Mouse (Mus musculus): ENCODE data around the gene Serpinf1. TPM values are rescaled to one million over a fixed set of nuclear protein-coding genes. Genes with fewer than 3 reads are reported as not detected.
A peak's percentile ranks its signal among the peaks of the same experiment; 100 is the strongest.

The Serpinf1 gene
- polyA plus RNA-seq, 1 experiment from 2014 or later, result 72.8 TPM

DNA sequence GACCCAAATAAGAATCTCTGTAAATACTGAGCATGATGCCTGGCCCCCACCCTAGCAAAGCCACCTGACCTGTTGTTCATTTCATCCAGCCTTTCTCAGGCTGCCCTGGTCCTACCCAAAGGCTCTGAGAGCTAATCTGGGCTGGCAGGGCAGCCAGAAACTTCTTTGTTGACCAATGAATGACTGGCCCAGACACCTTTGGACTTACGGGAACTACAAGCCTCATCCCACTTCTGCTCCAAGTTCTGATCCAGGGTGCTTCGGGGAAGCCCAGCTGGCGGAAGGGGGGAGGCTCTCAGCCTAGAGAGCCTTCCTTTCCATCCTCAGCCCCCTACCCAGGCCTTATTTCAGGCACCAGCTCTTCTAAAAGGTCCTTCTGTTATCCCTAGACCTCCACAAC, 16.3 kb upstream of the Serpinf1 start:
- no peak for ATAC-seq (ENCODE audit: insufficient read depth, low FRiP score)
- 82% methylated on average over 3 of the region's 3 CpGs for WGBS
- peak overlapping the region; percentile 7; the same call in 1 of the 2 replicates for H3K4me2 ChIP-seq (ENCODE audit: low read depth, low read length)

DNA sequence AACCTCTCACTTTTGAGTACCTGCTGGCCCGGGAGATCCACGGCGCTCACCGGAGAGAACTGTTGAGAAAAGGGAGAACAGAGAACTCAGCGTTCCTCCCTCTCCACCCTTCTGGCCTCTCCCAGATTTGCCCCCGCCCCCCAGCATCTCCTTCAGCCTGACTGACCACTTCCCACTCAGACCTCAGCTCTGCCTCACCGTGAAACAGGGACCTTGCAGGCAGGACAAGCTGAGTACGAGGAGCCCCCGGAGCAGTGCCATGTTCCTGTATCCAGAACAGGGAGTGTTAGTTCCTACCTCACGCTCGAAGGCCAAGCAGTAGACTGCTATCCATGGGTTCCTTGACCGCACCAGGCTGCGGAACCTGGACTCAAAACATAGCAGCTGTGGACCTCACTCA, 15.7 kb upstream of the Serpinf1 start:
- no peak overlapping the region for H3K27ac ChIP-seq (ENCODE audit: low read length)
- H3K9ac ChIP-seq (ENCODE audit: low read length), result no peak overlapping the region
- 74% methylated on average over 13 of the region's 13 CpGs for WGBS
- no peaks in the 10 kb centered on the region; the same call in 1 of the 2 replicates for H3K36me3 ChIP-seq (ENCODE audit: control insufficient read depth, insufficient read depth, low read length)
- no peaks in the 10 kb centered on the region for H3K9me3 ChIP-seq (replicated peaks; ENCODE audit: control insufficient read depth, low read length)
- no peak for ATAC-seq (ENCODE audit: insufficient read depth, low FRiP score)
- no peak overlapping the region for H3K4me3 ChIP-seq (replicated peaks; ENCODE audit: low read length)
- no peaks in the 10 kb centered on the region for H3K4me1 ChIP-seq (ENCODE audit: control insufficient read depth, insufficient read depth, low read length)
- H3K4me2 ChIP-seq (ENCODE audit: low read depth, low read length), result peak overlapping the region; percentile 7; the same call in 1 of the 2 replicates
- no peaks in the 10 kb centered on the region for H3K27me3 ChIP-seq (ENCODE audit: control insufficient read depth, insufficient read depth, low read length)

More for the DNA sequence above, 16.3 kb upstream of the Serpinf1 start:
- H3K9me3 ChIP-seq (replicated peaks; ENCODE audit: control insufficient read depth, low read length), result no peaks in the 10 kb centered on the region
- no peaks in the 10 kb centered on the region for H3K27me3 ChIP-seq (ENCODE audit: control insufficient read depth, insufficient read depth, low read length)
- H3K4me1 ChIP-seq (ENCODE audit: control insufficient read depth, insufficient read depth, low read length), result no peaks in the 10 kb centered on the region
- H3K9ac ChIP-seq (ENCODE audit: low read length), result no peak overlapping the region
- H3K36me3 ChIP-seq (ENCODE audit: control insufficient read depth, insufficient read depth, low read length), result no peaks in the 10 kb centered on the region; the same call in 1 of the 2 replicates
- peak overlapping the region; percentile 60 for H3K27ac ChIP-seq (ENCODE audit: low read length)
- no peak overlapping the region for H3K4me3 ChIP-seq (replicated peaks; ENCODE audit: low read length)

DNA sequence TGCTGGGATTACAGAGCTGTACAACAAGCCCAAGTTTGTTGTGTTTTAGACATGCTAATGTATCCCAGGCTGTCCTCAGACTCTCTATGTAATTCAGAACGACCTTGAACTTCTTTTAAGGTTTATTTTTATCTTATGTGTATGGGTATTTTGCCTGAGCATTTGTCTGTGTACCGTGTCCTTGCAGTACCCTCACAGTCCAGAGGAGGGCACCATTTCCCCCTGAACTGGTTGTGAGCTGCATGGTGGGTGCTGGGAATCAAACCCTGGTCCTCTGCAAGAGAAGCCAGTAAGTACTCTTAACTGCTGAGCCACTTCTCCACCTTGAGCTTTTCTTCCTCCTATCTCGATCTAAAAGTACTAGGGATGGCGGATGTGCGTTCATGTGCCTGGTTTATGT, 11.6 kb upstream of the Serpinf1 start:
- Histone ChIP-seq H3K36me3 (ENCODE audit: control insufficient read depth, insufficient read depth, low read length) (no peaks in the 10 kb centered on the region), H3K4me1 (ENCODE audit: control insufficient read depth, insufficient read depth, low read length) (no peaks in the 10 kb centered on the region), H3K4me2 (ENCODE audit: low read depth, low read length) (no peak overlapping the region), H3K27me3 (ENCODE audit: control insufficient read depth, insufficient read depth, low read length) (no peaks in the 10 kb centered on the region), H3K4me3 (replicated peaks; ENCODE audit: low read length) (no peak overlapping the region), H3K9me3 (replicated peaks; ENCODE audit: control insufficient read depth, low read length) (no peaks in the 10 kb centered on the region), H3K9ac (ENCODE audit: low read length) (no peak overlapping the region), H3K27ac (ENCODE audit: low read length) (no peak overlapping the region)
- 82% methylated on average over 5 of the region's 5 CpGs for WGBS
- ATAC-seq (ENCODE audit: insufficient read depth, low FRiP score), result no peak

DNA sequence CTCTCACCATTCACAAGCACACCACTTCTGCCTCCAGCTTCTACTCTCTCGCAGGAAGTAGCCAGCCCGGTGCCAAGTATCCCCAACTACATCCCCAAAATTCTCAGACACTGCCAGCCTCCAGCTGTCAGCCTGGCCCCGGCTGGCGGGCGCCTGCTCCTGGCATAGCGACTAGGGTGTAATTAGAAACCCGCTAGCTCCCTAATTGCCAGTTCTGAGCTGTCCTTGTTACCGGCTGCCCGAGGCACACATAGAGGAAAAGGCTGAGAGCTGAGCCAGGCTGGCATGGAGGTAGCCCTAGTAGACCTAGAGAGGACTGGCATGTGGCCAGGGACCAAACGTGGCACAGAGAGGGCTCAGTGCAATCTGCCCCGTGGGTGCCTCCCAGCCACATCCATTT, 8.8 kb upstream of the Serpinf1 start:
- Histone ChIP-seq H3K9ac (ENCODE audit: low read length) (no peak overlapping the region), H3K27ac (ENCODE audit: low read length) (no peak overlapping the region), H3K4me2 (ENCODE audit: low read depth, low read length) (no peak overlapping the region), H3K27me3 (ENCODE audit: control insufficient read depth, insufficient read depth, low read length) (no peaks in the 10 kb centered on the region), H3K36me3 (ENCODE audit: control insufficient read depth, insufficient read depth, low read length) (no peaks in the 10 kb centered on the region), H3K9me3 (replicated peaks; ENCODE audit: control insufficient read depth, low read length) (no peaks in the 10 kb centered on the region), H3K4me1 (ENCODE audit: control insufficient read depth, insufficient read depth, low read length) (no peaks in the 10 kb centered on the region), H3K4me3 (replicated peaks; ENCODE audit: low read length) (no peak overlapping the region)
- ATAC-seq (ENCODE audit: insufficient read depth, low FRiP score), result no peak
- 79% methylated on average over 11 of the region's 11 CpGs for WGBS

DNA sequence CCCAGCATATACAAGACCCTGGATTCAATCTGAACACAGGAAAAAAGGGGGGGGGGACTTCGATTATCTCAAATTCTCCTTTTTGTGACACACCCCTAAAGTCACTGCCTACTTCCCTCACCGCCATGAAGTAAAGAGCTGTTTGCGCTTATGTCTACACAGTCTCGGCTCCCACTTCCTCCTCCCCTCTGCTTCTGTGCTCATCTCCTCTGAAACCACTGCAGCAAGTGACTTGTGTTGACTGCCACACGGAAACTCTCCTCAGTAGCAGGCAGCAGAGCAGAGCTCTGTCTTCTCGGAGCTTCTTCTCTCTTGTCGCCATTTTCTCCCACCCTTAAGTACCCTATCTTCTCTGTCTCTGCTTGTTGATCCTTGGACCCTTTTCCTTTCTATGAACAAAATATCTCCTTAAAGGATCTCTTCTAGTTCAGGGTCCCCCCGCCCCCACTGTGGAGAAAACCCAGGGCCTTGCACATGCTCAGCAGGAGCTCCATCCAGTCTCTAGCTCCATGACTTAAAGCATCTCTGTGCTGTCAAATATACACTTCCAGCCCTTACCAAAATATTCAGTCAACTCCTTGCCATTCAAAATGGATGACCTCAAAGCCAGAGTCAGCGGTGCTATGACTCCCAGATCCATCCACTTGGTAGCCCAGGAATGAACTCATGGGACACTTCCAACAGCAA, 6.7 kb upstream of the Serpinf1 start:
- H3K36me3 ChIP-seq (ENCODE audit: control insufficient read depth, insufficient read depth, low read length), result no peaks in the 10 kb centered on the region
- no peaks in the 10 kb centered on the region for H3K9me3 ChIP-seq (replicated peaks; ENCODE audit: control insufficient read depth, low read length)
- no peak overlapping the region for H3K4me3 ChIP-seq (replicated peaks; ENCODE audit: low read length)
- no peak overlapping the region for H3K9ac ChIP-seq (ENCODE audit: low read length)
- no peak for ATAC-seq (ENCODE audit: insufficient read depth, low FRiP score)
- no peak overlapping the region for H3K4me2 ChIP-seq (ENCODE audit: low read depth, low read length)
- 78% methylated on average over 9 of the region's 9 CpGs for WGBS
- H3K4me1 ChIP-seq (ENCODE audit: control insufficient read depth, insufficient read depth, low read length), result no peaks in the 10 kb centered on the region
- no peak overlapping the region for H3K27ac ChIP-seq (ENCODE audit: low read length)
- H3K27me3 ChIP-seq (ENCODE audit: control insufficient read depth, insufficient read depth, low read length), result no peaks in the 10 kb centered on the region

DNA sequence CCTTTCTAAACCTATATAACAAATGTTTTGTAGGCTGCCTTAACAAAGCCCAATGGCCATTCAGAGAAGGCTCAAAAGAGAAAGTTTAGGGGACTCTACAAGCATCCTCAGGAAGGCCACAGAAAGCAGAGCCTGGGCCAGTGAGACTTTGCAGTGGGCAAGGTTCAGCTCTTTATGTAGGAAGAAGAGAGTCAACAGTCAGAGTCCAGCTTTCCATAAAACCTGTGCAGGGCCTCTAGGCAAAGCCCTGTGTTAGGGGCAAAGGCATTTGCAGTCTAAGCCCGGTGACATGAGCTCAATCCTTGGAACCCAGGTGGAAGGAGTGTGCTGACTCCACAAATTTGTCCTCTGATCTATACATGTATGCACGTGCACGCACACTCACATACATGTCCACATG, 2.0 kb upstream of the Serpinf1 start:
- no peak for ATAC-seq (ENCODE audit: insufficient read depth, low FRiP score)
- whole genome bisulfite sequencing, result 86% methylated on average over 3 of the region's 3 CpGs
- Histone ChIP-seq H3K4me1 (ENCODE audit: control insufficient read depth, insufficient read depth, low read length) (peaks cover 5% of the 10 kb centered on the region; the same call in 1 of the 2 replicates), H3K36me3 (ENCODE audit: control insufficient read depth, insufficient read depth, low read length) (no peaks in the 10 kb centered on the region), H3K4me2 (ENCODE audit: low read depth, low read length) (no peak overlapping the region), H3K27ac (ENCODE audit: low read length) (no peak overlapping the region), H3K4me3 (replicated peaks; ENCODE audit: low read length) (no peak overlapping the region), H3K9ac (ENCODE audit: low read length) (no peak overlapping the region), H3K9me3 (replicated peaks; ENCODE audit: control insufficient read depth, low read length) (no peaks in the 10 kb centered on the region), H3K27me3 (ENCODE audit: control insufficient read depth, insufficient read depth, low read length) (no peaks in the 10 kb centered on the region)

DNA sequence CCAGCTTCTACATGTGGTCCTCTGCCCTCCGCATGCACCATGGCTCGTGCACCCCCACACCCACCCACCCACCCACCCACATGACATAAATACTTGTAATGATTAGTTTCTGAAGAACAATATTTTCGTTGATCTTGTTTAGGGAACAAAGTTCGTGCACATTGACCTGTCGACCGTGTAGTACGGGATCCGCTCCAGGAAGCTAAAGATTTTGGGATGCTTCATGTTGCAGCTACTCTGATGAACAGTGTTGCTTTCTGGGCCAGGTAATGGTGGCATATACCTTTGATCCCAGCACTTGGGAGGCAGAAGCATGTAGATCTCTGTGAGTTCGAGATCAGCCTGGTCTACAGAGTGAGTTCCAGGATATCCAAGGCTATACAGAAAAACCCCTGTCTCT, 1.5 kb upstream of the Serpinf1 start:
- Histone ChIP-seq H3K36me3 (ENCODE audit: control insufficient read depth, insufficient read depth, low read length) (no peaks in the 10 kb centered on the region), H3K9ac (ENCODE audit: low read length) (no peak overlapping the region), H3K27ac (ENCODE audit: low read length) (no peak overlapping the region), H3K9me3 (replicated peaks; ENCODE audit: control insufficient read depth, low read length) (no peaks in the 10 kb centered on the region), H3K4me1 (ENCODE audit: control insufficient read depth, insufficient read depth, low read length) (peaks cover 5% of the 10 kb centered on the region; the same call in 1 of the 2 replicates), H3K4me2 (ENCODE audit: low read depth, low read length) (no peak overlapping the region), H3K4me3 (replicated peaks; ENCODE audit: low read length) (no peak overlapping the region), H3K27me3 (ENCODE audit: control insufficient read depth, insufficient read depth, low read length) (no peaks in the 10 kb centered on the region)
- ATAC-seq (ENCODE audit: insufficient read depth, low FRiP score), result no peak
- WGBS, result 83% methylated on average over 9 of the region's 9 CpGs

DNA sequence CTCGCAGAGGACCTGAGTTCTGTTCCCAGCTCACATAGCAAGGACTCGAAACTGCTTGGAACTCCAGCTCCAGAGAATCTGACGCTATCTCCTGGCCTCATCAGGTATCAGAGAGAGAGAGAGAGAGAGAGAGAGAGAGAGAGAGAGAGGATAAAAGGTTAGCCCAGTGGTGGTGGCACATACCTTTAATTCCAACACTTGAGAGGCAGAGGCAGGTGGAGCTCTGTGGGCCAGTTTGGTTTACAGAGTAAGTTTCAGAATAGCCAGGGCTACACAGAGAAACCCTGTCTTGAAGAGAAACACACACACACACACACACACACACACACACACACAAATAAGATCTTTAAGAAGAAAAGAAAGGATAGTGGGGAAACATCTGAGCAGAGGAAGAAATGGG, 590 bp upstream of the Serpinf1 start:
- Histone ChIP-seq H3K36me3 (ENCODE audit: control insufficient read depth, insufficient read depth, low read length) (no peaks in the 10 kb centered on the region), H3K4me1 (ENCODE audit: control insufficient read depth, insufficient read depth, low read length) (peaks cover 5% of the 10 kb centered on the region; the same call in 1 of the 2 replicates), H3K4me2 (ENCODE audit: low read depth, low read length) (no peak overlapping the region), H3K9me3 (replicated peaks; ENCODE audit: control insufficient read depth, low read length) (no peaks in the 10 kb centered on the region), H3K27ac (ENCODE audit: low read length) (no peak overlapping the region), H3K27me3 (ENCODE audit: control insufficient read depth, insufficient read depth, low read length) (no peaks in the 10 kb centered on the region), H3K9ac (ENCODE audit: low read length) (no peak overlapping the region), H3K4me3 (replicated peaks; ENCODE audit: low read length) (no peak overlapping the region)
- ATAC-seq (ENCODE audit: insufficient read depth, low FRiP score), result no peak
- 94% methylated on average over 3 of the region's 3 CpGs for WGBS

DNA sequence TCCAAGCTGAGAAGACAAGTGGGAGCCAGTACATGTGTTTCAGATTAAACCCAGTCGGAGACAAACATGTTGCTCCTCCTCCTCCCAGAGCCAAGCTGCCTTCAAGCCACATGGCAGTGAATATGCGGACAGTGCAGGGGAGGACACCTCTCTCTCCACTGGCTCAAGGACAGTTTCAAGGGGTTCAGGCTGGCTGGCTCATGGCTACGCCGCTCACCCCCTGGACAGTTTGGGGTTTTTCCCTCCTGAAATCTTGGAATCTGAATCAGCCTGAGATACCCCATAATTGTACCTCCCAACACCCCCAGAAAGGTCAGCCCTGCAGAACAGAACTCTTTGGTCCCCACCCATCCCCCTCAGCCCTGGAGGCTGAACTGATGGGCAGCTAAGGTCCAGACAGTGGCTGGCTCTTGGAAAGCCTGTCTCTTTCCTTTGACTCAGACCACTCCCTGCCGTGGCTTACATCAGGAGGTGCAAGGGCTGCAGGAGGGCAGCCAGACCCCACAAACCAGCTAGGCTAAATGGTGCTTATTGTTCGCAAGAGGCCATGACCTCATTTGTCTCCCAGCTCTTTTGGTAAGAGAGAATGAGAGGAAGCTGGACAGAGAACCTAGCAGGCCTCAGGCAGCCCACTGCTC, 1.0 kb downstream of the Serpinf1 start:
- Histone ChIP-seq H3K36me3 (ENCODE audit: control insufficient read depth, insufficient read depth, low read length) (no peaks in the 10 kb centered on the region), H3K9me3 (replicated peaks; ENCODE audit: control insufficient read depth, low read length) (no peaks in the 10 kb centered on the region), H3K27me3 (ENCODE audit: control insufficient read depth, insufficient read depth, low read length) (no peaks in the 10 kb centered on the region), H3K4me3 (replicated peaks; ENCODE audit: low read length) (peak overlapping the region; percentile 35), H3K4me2 (ENCODE audit: low read depth, low read length) (peak overlapping the region; percentile 43; the same call in 1 of the 2 replicates), H3K9ac (ENCODE audit: low read length) (peak overlapping the region; percentile 53), H3K27ac (ENCODE audit: low read length) (no peak overlapping the region), H3K4me1 (ENCODE audit: control insufficient read depth, insufficient read depth, low read length) (peaks cover 5% of the 10 kb centered on the region; the same call in 1 of the 2 replicates)
- no peak for ATAC-seq (ENCODE audit: insufficient read depth, low FRiP score)
- WGBS, result 53% methylated on average over 6 of the region's 6 CpGs
